Mouse (Mus musculus) layer of hippocampus, adult 2 months (tissue): ENCODE results near the gene Spns3. TPM values are rescaled to one million over a fixed set of nuclear protein-coding genes. Genes with fewer than 3 reads are reported as not detected.
A peak's percentile ranks its signal among the peaks of the same experiment; 100 is the strongest.

ENCODE experiments used
- DNase-seq, 2 experiments: peaks; one replicate each; pipeline ENCODE4 v3.0.0; 2022; ENCODE audit warnings: low spot score in 2 of 2
- H3K27ac ChIP-seq: fragments of 200-600 bp; 2 replicates; pipeline ENCODE4 v1.8.1; 2022
- H3K4me3 ChIP-seq: fragments of 200-600 bp; 2 replicates; pipeline ENCODE4 v1.8.1; 2022; ENCODE audit warnings: mild to moderate bottlenecking
- CTCF ChIP-seq: fragments of 200-600 bp; conservative IDR thresholded peaks from 2 replicates; pipeline ENCODE4 v1.8.1; 2022; ENCODE audit warnings: antibody characterized with exemption, mild to moderate bottlenecking, moderate library complexity
- total RNA-seq, 2 experiments: library from RNA; stranded (reverse); gene quantifications; 2 replicates each; pipeline ENCODE4 v1.2.3; 2021

Gene Spns3
- total RNA-seq, 2 experiments from 2014 or later = 0.13 to 0.47 TPM

GRCm38 (mm10) chr11:72494046-72494988 is 56.0 kb downstream of the Spns3 start:
- H3K4me3 ChIP-seq = no peak overlapping the region
- H3K27ac ChIP-seq = peak overlapping the region; percentile 88
- DNase-seq = peak in 1 of 2 experiments; percentile 62
- TF ChIP-seq CTCF = no peak

- DNase-seq = no peak
- peak overlapping the region; percentile 15; the same call in 1 of the 2 replicates for H3K27ac ChIP-seq
- H3K4me3 ChIP-seq = no peak overlapping the region
- TF ChIP-seq CTCF = no peak
Measured at GRCm38 (mm10) chr11:72491130-72491960, 59.0 kb downstream of the Spns3 start.

- TF ChIP-seq CTCF = peak; percentile 77
Measured at GRCm38 (mm10) chr11:72489881-72490301, 60.4 kb downstream of the Spns3 start, which contains the start of gene Spns2. TSS of gene Spns2 (minus strand) at chr11:72489904.

GRCm38 (mm10) chr11:72489397-72489796 is 60.9 kb downstream of the Spns3 start:
- Histone ChIP-seq H3K4me3 (peak overlapping the region; percentile 65), H3K27ac (peak overlapping the region; percentile 99)
- DNase-seq = no peak
- TF ChIP-seq CTCF = no peak

More at GRCm38 (mm10) chr11:72489881-72490301, 60.4 kb downstream of the Spns3 start, which contains the start of gene Spns2:
- Histone ChIP-seq H3K4me3 (peak within 1 kb of the TSS; percentile 65), H3K27ac (peak within 1 kb of the TSS; percentile 99)
- peak; percentile 92 to 93 for DNase-seq

GRCm38 (mm10) chr11:72488753-72489271 is 61.5 kb downstream of the Spns3 start:
- Histone ChIP-seq H3K4me3 (peak overlapping the region; percentile 65), H3K27ac (peak overlapping the region; percentile 99)
- TF ChIP-seq CTCF = 0 out of 2 replicates have a peak, but pooled peaks have one; percentile 11
- peak; percentile 75 to 77 for DNase-seq

GRCm38 (mm10) chr11:72487739-72488138 is 62.6 kb downstream of the Spns3 start:
- H3K4me3 ChIP-seq = peak overlapping the region; percentile 65
- DNase-seq = no peak
- H3K27ac ChIP-seq = peak overlapping the region; percentile 99
- TF ChIP-seq CTCF = no peak

- H3K27ac ChIP-seq = peak overlapping the region; percentile 99; the same call in 1 of the 2 replicates
- peak overlapping the region; percentile 65 for H3K4me3 ChIP-seq
- DNase-seq = no peak
- no peak for TF ChIP-seq CTCF
Measured at GRCm38 (mm10) chr11:72487171-72487570, 63.1 kb downstream of the Spns3 start.

GRCm38 (mm10) chr11:72485960-72486359 is 64.3 kb downstream of the Spns3 start:
- no peak for TF ChIP-seq CTCF
- Histone ChIP-seq H3K27ac (peak overlapping the region; percentile 99), H3K4me3 (no peak overlapping the region)
- no peak for DNase-seq

GRCm38 (mm10) chr11:72485157-72485556 is 65.1 kb downstream of the Spns3 start:
- Histone ChIP-seq H3K4me3 (peak overlapping the region; percentile 28; the same call in 1 of the 2 replicates), H3K27ac (peak overlapping the region; percentile 99)
- peak; percentile 55 to 66 for DNase-seq
- TF ChIP-seq CTCF = no peak

GRCm38 (mm10) chr11:72484549-72484948 is 65.8 kb downstream of the Spns3 start:
- no peak for DNase-seq
- peak overlapping the region; percentile 28; the same call in 1 of the 2 replicates for H3K27ac ChIP-seq
- TF ChIP-seq CTCF = no peak
- peak overlapping the region; percentile 28; the same call in 1 of the 2 replicates for H3K4me3 ChIP-seq

GRCm38 (mm10) chr11:72481952-72482351 is 68.4 kb downstream of the Spns3 start:
- TF ChIP-seq CTCF = no peak
- peak overlapping the region; percentile 43; the same call in 1 of the 2 replicates for H3K27ac ChIP-seq
- DNase-seq = no peak
- no peak overlapping the region for H3K4me3 ChIP-seq

GRCm38 (mm10) chr11:72481313-72481712 is 69.0 kb downstream of the Spns3 start:
- DNase-seq = no peak
- TF ChIP-seq CTCF = no peak
- H3K4me3 ChIP-seq = no peak overlapping the region

GRCm38 (mm10) chr11:72479499-72479898 is 70.8 kb downstream of the Spns3 start:
- no peak overlapping the region for H3K27ac ChIP-seq
- no peak for DNase-seq
- no peak for TF ChIP-seq CTCF
- no peak overlapping the region for H3K4me3 ChIP-seq

More at GRCm38 (mm10) chr11:72481313-72481712, 69.0 kb downstream of the Spns3 start:
- peak overlapping the region; percentile 43; the same call in 1 of the 2 replicates for H3K27ac ChIP-seq
